Mouse (Mus musculus) liver, embryonic 14.5 days (tissue): ENCODE measurements around the gene Mdga2.

Experiments used
- CTCF ChIP-seq: IDR thresholded peaks from 2 replicates; pipeline ENCODE4 v1.5.1; 2016; ENCODE audit warnings: antibody characterized with exemption, low read depth, control low read depth
- EP300 ChIP-seq: IDR thresholded peaks from 2 replicates; pipeline ENCODE4 v1.6.1; 2016; ENCODE audit warnings: antibody characterized with exemption, low read depth

DNA sequence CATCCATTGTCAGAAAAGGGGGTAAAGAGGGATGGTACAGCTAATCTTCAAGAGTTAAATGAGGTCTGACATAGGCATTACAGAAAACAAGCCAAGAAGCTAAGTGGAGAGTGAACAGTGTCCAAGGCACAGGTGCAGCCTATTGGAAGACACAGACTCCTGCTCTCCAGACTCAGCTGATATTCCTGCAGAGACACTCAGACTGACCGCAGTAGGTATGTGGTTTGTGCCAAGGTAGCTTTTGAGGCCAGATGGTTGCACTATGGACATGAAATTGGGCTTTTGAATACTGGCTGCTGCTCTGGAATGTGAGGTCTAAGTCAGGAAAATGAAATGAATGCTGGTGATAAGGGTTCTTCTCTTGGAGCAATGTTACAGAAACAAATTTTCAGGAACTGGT lies 44.2 kb downstream of the Mdga2 start:
- no peak for TF ChIP-seq CTCF
- TF ChIP-seq EP300 = no peak
